Mouse (Mus musculus): ENCODE data around the gene Rgmb.

Rgmb gene

GRCm38 (mm10) chr17:15776349-15776748 is 54.5 kb downstream of the Rgmb start:
- DNase-seq (ENCODE audit: low spot score in 2 of 2): no peak

GRCm38 (mm10) chr17:15774565-15775215 is 56.1 kb downstream of the Rgmb start:
- DNase-seq (ENCODE audit: low spot score in 2 of 2): no peak

GRCm38 (mm10) chr17:15773956-15774355 is 56.9 kb downstream of the Rgmb start:
- DNase-seq (ENCODE audit: low spot score in 2 of 2): no peak

- DNase-seq (ENCODE audit: low spot score in 2 of 2): no peak
Measured at GRCm38 (mm10) chr17:15769081-15769724, 61.6 kb downstream of the Rgmb start.

GRCm38 (mm10) chr17:15761191-15761590 is 69.6 kb downstream of the Rgmb start:
- DNase-seq (ENCODE audit: low spot score in 2 of 2): no peak
